Mouse (Mus musculus) megakaryocyte-erythroid progenitor cell, adult 5-6 weeks (primary cell): ENCODE measurements at regions not wholly inside any gene's neighbourhood (a gene's known extent, or its start where the extent isn't known, plus 50 kb on each side); places are given as distances from the start of the nearest gene placed in this dataset.
A peak's percentile ranks its signal among the peaks of the same experiment; 100 is the strongest.

Experiments
- ATAC-seq: replicated peaks from 2 replicates; pipeline ENCODE4 v1.8.0; 2016; ENCODE audit warnings: mild to moderate bottlenecking, inconsistent platforms; ENCODE audit not compliant: severe bottlenecking, poor library complexity, low FRiP score, low TSS enrichment

GRCm38 (mm10) chr3:144137483-144137882 lies 67.5 kb downstream of the Lmo4 start:
- no peak for ATAC-seq

- ATAC-seq = no peak
Observed at GRCm38 (mm10) chr3:144136432-144136831, 68.6 kb downstream of the Lmo4 start.

GRCm38 (mm10) chr3:144135646-144136045 lies 69.4 kb downstream of the Lmo4 start:
- 0 out of 2 replicates have a peak, but pooled peaks have one; percentile 44 for ATAC-seq

GRCm38 (mm10) chr3:144128042-144128441 lies 77.0 kb downstream of the Lmo4 start:
- no peak for ATAC-seq

GRCm38 (mm10) chr3:144124353-144124752 lies 80.7 kb downstream of the Lmo4 start:
- no peak for ATAC-seq

- ATAC-seq = no peak
Observed at GRCm38 (mm10) chr3:144123361-144124072, 81.5 kb downstream of the Lmo4 start.

GRCm38 (mm10) chr3:144119076-144119475 lies 85.9 kb downstream of the Lmo4 start:
- ATAC-seq = no peak

GRCm38 (mm10) chr3:144113672-144114645 lies 91.1 kb downstream of the Lmo4 start:
- ATAC-seq = no peak

GRCm38 (mm10) chr3:144110331-144111080 lies 94.5 kb downstream of the Lmo4 start:
- ATAC-seq = no peak

GRCm38 (mm10) chr3:144109769-144110168 lies 95.3 kb downstream of the Lmo4 start:
- no peak for ATAC-seq

- ATAC-seq = no peak
Observed at GRCm38 (mm10) chr3:144108310-144108709, 96.7 kb downstream of the Lmo4 start.

- ATAC-seq = no peak
Observed at GRCm38 (mm10) chr3:144107664-144108063, 97.4 kb downstream of the Lmo4 start.

GRCm38 (mm10) chr3:144104366-144104765 lies 100.7 kb downstream of the Lmo4 start:
- no peak for ATAC-seq

GRCm38 (mm10) chr3:144099444-144099843 lies 105.6 kb downstream of the Lmo4 start:
- ATAC-seq = no peak

- no peak for ATAC-seq
Observed at GRCm38 (mm10) chr3:144098762-144099161, 106.3 kb downstream of the Lmo4 start.

GRCm38 (mm10) chr3:144091231-144091630 lies 113.8 kb downstream of the Lmo4 start:
- no peak for ATAC-seq

GRCm38 (mm10) chr3:144089790-144090256 lies 115.2 kb downstream of the Lmo4 start:
- ATAC-seq = no peak

GRCm38 (mm10) chr3:144088261-144088884 lies 116.6 kb downstream of the Lmo4 start:
- ATAC-seq = no peak

GRCm38 (mm10) chr3:144087771-144088170 lies 117.2 kb downstream of the Lmo4 start:
- no peak for ATAC-seq
